Comparison of ENCODE assay signal across 11 mouse cellular contexts in genomic region chr8:96362853-96363445, GRCm38 (mm10).
A peak's percentile ranks its signal among the peaks of the same experiment; 100 is the strongest.
DNase-seq lines count a peak whose midpoint lies in the region; ATAC-seq lines count a peak whose summit lies in the region.
"Had no signal": no experiment of that assay in that cellular context is flagged by ENCODE, and none has a peak within 500 bp of the region (broad histone marks: within the 10 kb centered on the region; RNA-seq: fewer than 3 reads in every experiment).

No protein-coding gene starts in this region.

- H3K9me3 ChIP-seq in heart, embryonic 10.5 days, result no peaks in the 10 kb centered on the region
- no peaks in the 10 kb centered on the region for H3K9me3 ChIP-seq in embryonic facial prominence, embryonic 14.5 days (ENCODE audit: control insufficient read depth, low read length)
- no peaks in the 10 kb centered on the region for H3K9me3 ChIP-seq in liver, embryonic 16.5 days (replicated peaks; ENCODE audit: control insufficient read depth, low read length)
- H3K9me3 ChIP-seq: embryonic facial prominence, embryonic 13.5 days had no signal

- DNase-seq in heart, embryonic 10.5 days (ENCODE audit: low spot score), result no peak
- DNase-seq in heart, adult 9 months (ENCODE audit: low spot score in 2 of 2), result no peak
- peak; percentile 12 for DNase-seq in R1 (ENCODE audit: low read depth, low spot score)
- DNase-seq in embryonic facial prominence, embryonic 14.5 days (ENCODE audit: low spot score), result peak; percentile 18
- no peak for DNase-seq in gastrocnemius, postnatal 10 days
- no peak for DNase-seq in urinary bladder, adult 2 months (ENCODE audit: low spot score)
- DNase-seq: gastrocnemius, postnatal 14 days; thymus, postnatal 4 days had no signal

- H3K4me3 ChIP-seq in heart, embryonic 10.5 days, result no peak overlapping the region
- H3K4me3 ChIP-seq in embryonic facial prominence, embryonic 14.5 days (ENCODE audit: low read depth, low read length), result no peak overlapping the region
- H3K4me3 ChIP-seq in liver, embryonic 16.5 days (ENCODE audit: low read depth, low read length), result no peak overlapping the region
- H3K4me3 ChIP-seq: embryonic facial prominence, embryonic 13.5 days had no signal

- peaks cover 7% of the 10 kb centered on the region for H3K4me1 ChIP-seq in heart, embryonic 10.5 days
- H3K4me1 ChIP-seq in embryonic facial prominence, embryonic 14.5 days (ENCODE audit: control insufficient read depth, insufficient read depth, low read length), result no peaks in the 10 kb centered on the region
- no peaks in the 10 kb centered on the region for H3K4me1 ChIP-seq in liver, embryonic 16.5 days (ENCODE audit: control insufficient read depth, low read depth, low read length)

- no peak overlapping the region for H3K9ac ChIP-seq in embryonic facial prominence, embryonic 14.5 days (ENCODE audit: low read depth, low read length)
- H3K9ac ChIP-seq in liver, embryonic 16.5 days (ENCODE audit: low read depth, low read length), result no peak overlapping the region
- H3K9ac ChIP-seq: embryonic facial prominence, embryonic 13.5 days had no signal

- peak overlapping the region; percentile 67 for H3K27ac ChIP-seq in heart, embryonic 10.5 days
- no peak overlapping the region for H3K27ac ChIP-seq in embryonic facial prominence, embryonic 14.5 days (replicated peaks; ENCODE audit: low read depth, low read length)
- no peak overlapping the region for H3K27ac ChIP-seq in liver, embryonic 16.5 days (ENCODE audit: low read length)
- H3K27ac ChIP-seq: embryonic facial prominence, embryonic 13.5 days had no signal

- 49% methylated on average over 14 of the region's 14 CpGs for WGBS in heart, embryonic 10.5 days
- 27% methylated on average over 14 of the region's 14 CpGs for WGBS in embryonic facial prominence, embryonic 14.5 days
- 52% methylated on average over 14 of the region's 14 CpGs for WGBS in liver, embryonic 16.5 days (ENCODE audit: insufficient replicate concordance)

- H3K36me3 ChIP-seq in heart, embryonic 10.5 days, result no peaks in the 10 kb centered on the region
- H3K36me3 ChIP-seq in embryonic facial prominence, embryonic 14.5 days (ENCODE audit: control insufficient read depth, insufficient read depth, low read length), result no peaks in the 10 kb centered on the region
- H3K36me3 ChIP-seq in liver, embryonic 16.5 days (ENCODE audit: control insufficient read depth, insufficient read depth), result no peaks in the 10 kb centered on the region
- H3K36me3 ChIP-seq: embryonic facial prominence, embryonic 13.5 days had no signal

- ATAC-seq in embryonic facial prominence, embryonic 14.5 days (ENCODE audit: low read depth), result no peak
- ATAC-seq in liver, embryonic 16.5 days (ENCODE audit: low read depth), result peak; percentile 48; the same call in 1 of the 2 replicates
- no peak for ATAC-seq in monocyte, adult 5-6 weeks (replicated peaks; ENCODE audit: insufficient number of reproducible peaks, low FRiP score, low TSS enrichment, poor library complexity, severe bottlenecking)

- no peak overlapping the region for H3K4me2 ChIP-seq in embryonic facial prominence, embryonic 14.5 days (ENCODE audit: low read depth, low read length)
- no peak overlapping the region for H3K4me2 ChIP-seq in liver, embryonic 16.5 days (ENCODE audit: low read depth, low read length)
- H3K4me2 ChIP-seq: embryonic facial prominence, embryonic 13.5 days had no signal

- no peaks in the 10 kb centered on the region for H3K27me3 ChIP-seq in heart, embryonic 10.5 days (ENCODE audit: insufficient read depth, poor library complexity, severe bottlenecking)
- no peaks in the 10 kb centered on the region for H3K27me3 ChIP-seq in embryonic facial prominence, embryonic 14.5 days (replicated peaks; ENCODE audit: control insufficient read depth, insufficient read depth, low read length)
- H3K27me3 ChIP-seq in liver, embryonic 16.5 days (ENCODE audit: control insufficient read depth, insufficient read depth, low read depth, low read length), result no peaks in the 10 kb centered on the region
- H3K27me3 ChIP-seq: embryonic facial prominence, embryonic 13.5 days had no signal

Comparison
In these comparisons a context has a peak if more than half of its experiments do, and no peak if none do; other contexts are left out.
1. DNase-seq: peak in R1 (single experiment) and embryonic facial prominence, embryonic 14.5 days (single experiment); none in heart, embryonic 10.5 days (single experiment), heart, adult 9 months (0 of 2), gastrocnemius, postnatal 10 days (single experiment) and urinary bladder, adult 2 months (single experiment).